Mouse (Mus musculus): ENCODE data around the gene Arhgap42. TPM values are rescaled to one million over a fixed set of nuclear protein-coding genes. Genes with fewer than 3 reads are reported as not detected.
A peak's percentile ranks its signal among the peaks of the same experiment; 100 is the strongest.

Arhgap42 gene
- polyA plus RNA-seq, 1 experiment from 2014 or later, result 23.4 TPM

GRCm38 (mm10) chr9:9188167-9188566, 50.7 kb downstream of the Arhgap42 start:
- no peak overlapping the region for H3K4me3 ChIP-seq (ENCODE audit: low read depth, low read length)
- H3K27me3 ChIP-seq (replicated peaks; ENCODE audit: control insufficient read depth, insufficient read depth, low read length), result no peaks in the 10 kb centered on the region
- H3K36me3 ChIP-seq (ENCODE audit: control insufficient read depth, insufficient read depth), result no peaks in the 10 kb centered on the region
- WGBS, result 79% methylated on average over 3 of the region's 3 CpGs
- no peaks in the 10 kb centered on the region for H3K9me3 ChIP-seq (ENCODE audit: control insufficient read depth)
- no peak for ATAC-seq
- H3K4me2 ChIP-seq (replicated peaks; ENCODE audit: low read depth), result no peak overlapping the region
- no peak for TF ChIP-seq CTCF (IDR thresholded peaks at IDR 0.05; ENCODE audit: low read depth)
- H3K27ac ChIP-seq (ENCODE audit: low read depth, low read length), result no peak overlapping the region
- H3K9ac ChIP-seq (ENCODE audit: low read depth, low read length), result no peak overlapping the region
- H3K4me1 ChIP-seq (replicated peaks; ENCODE audit: control insufficient read depth, insufficient read depth, low read length), result 0 out of 2 replicates have a peak, but pooled peaks cover 9% of the 10 kb centered on the region

- Histone ChIP-seq H3K9me3 (ENCODE audit: control insufficient read depth) (no peaks in the 10 kb centered on the region), H3K4me3 (ENCODE audit: low read depth, low read length) (no peak overlapping the region), H3K4me2 (replicated peaks; ENCODE audit: low read depth) (no peak overlapping the region), H3K27me3 (replicated peaks; ENCODE audit: control insufficient read depth, insufficient read depth, low read length) (no peaks in the 10 kb centered on the region), H3K36me3 (ENCODE audit: control insufficient read depth, insufficient read depth) (peaks cover 7% of the 10 kb centered on the region), H3K9ac (ENCODE audit: low read depth, low read length) (no peak overlapping the region), H3K4me1 (replicated peaks; ENCODE audit: control insufficient read depth, insufficient read depth, low read length) (peaks cover 1% of the 10 kb centered on the region; the same call in 1 of the 2 replicates), H3K27ac (ENCODE audit: low read depth, low read length) (no peak overlapping the region)
- no peak for TF ChIP-seq CTCF (IDR thresholded peaks at IDR 0.05; ENCODE audit: low read depth)
- 79% methylated on average over 4 of the region's 4 CpGs for WGBS
- ATAC-seq, result no peak
Observed at GRCm38 (mm10) chr9:9177745-9178144, 61.2 kb downstream of the Arhgap42 start.

DNA sequence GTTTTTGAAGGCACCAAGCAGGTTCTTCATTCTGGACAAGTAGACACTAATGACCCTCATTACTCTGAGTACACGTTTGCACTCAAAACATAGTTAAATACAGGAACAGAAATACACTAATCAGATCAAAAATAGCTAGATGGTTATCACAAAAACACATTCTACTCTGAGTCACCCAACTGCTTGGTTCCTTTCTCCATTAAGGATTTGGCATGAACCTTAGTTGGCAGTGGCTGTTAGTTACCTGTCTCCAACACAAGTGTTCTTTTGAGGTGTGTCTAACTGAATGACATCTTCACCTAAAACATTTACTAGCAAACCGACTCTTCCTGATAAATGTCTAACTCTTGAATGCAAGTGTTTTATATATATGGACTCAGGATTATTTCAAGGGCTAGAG, 64.0 kb downstream of the Arhgap42 start:
- no peak overlapping the region for H3K4me3 ChIP-seq (ENCODE audit: low read depth, low read length)
- no peak overlapping the region for H3K4me2 ChIP-seq (replicated peaks; ENCODE audit: low read depth)
- TF ChIP-seq CTCF (IDR thresholded peaks at IDR 0.05; ENCODE audit: low read depth), result no peak
- H3K9me3 ChIP-seq (ENCODE audit: control insufficient read depth), result no peaks in the 10 kb centered on the region
- ATAC-seq, result no peak
- no peak overlapping the region for H3K9ac ChIP-seq (ENCODE audit: low read depth, low read length)
- no peaks in the 10 kb centered on the region for H3K27me3 ChIP-seq (replicated peaks; ENCODE audit: control insufficient read depth, insufficient read depth, low read length)
- H3K27ac ChIP-seq (ENCODE audit: low read depth, low read length), result no peak overlapping the region
- H3K4me1 ChIP-seq (replicated peaks; ENCODE audit: control insufficient read depth, insufficient read depth, low read length), result 0 out of 2 replicates have a peak, but pooled peaks cover 5% of the 10 kb centered on the region
- peaks cover 7% of the 10 kb centered on the region for H3K36me3 ChIP-seq (ENCODE audit: control insufficient read depth, insufficient read depth)
- 67% methylated on average over 2 of the region's 2 CpGs for WGBS

GRCm38 (mm10) chr9:9174206-9174605, 64.7 kb downstream of the Arhgap42 start:
- no peaks in the 10 kb centered on the region for H3K27me3 ChIP-seq (replicated peaks; ENCODE audit: control insufficient read depth, insufficient read depth, low read length)
- H3K27ac ChIP-seq (ENCODE audit: low read depth, low read length), result no peak overlapping the region
- 73% methylated on average over 5 of the region's 5 CpGs for WGBS
- no peak for ATAC-seq
- H3K9ac ChIP-seq (ENCODE audit: low read depth, low read length), result no peak overlapping the region
- 0 out of 2 replicates have a peak, but pooled peaks cover 5% of the 10 kb centered on the region for H3K4me1 ChIP-seq (replicated peaks; ENCODE audit: control insufficient read depth, insufficient read depth, low read length)
- no peak overlapping the region for H3K4me2 ChIP-seq (replicated peaks; ENCODE audit: low read depth)
- no peak for TF ChIP-seq CTCF (IDR thresholded peaks at IDR 0.05; ENCODE audit: low read depth)
- H3K9me3 ChIP-seq (ENCODE audit: control insufficient read depth), result no peaks in the 10 kb centered on the region
- no peak overlapping the region for H3K4me3 ChIP-seq (ENCODE audit: low read depth, low read length)
- H3K36me3 ChIP-seq (ENCODE audit: control insufficient read depth, insufficient read depth), result peaks cover 7% of the 10 kb centered on the region

DNA sequence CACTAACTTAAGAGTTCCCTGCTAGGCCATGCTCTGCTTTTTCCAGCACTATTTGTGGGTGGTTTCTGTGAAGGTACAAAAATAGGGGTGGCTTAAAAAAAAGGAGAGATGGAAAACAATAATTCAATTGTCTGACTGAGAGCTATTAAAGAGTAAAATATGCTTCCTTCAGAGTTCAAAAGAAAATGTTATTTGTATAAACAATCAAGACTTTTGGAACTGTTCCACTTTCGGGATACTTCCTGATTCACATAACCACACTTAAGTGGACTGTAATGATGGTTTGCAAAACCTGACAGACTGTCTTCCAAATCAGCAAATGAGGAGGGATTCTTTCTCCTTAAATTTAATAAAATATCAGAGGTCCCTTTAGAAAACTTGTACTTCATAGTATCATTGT, 65.8 kb downstream of the Arhgap42 start:
- WGBS, result 31% methylated on average over 1 of the region's 1 CpGs

DNA sequence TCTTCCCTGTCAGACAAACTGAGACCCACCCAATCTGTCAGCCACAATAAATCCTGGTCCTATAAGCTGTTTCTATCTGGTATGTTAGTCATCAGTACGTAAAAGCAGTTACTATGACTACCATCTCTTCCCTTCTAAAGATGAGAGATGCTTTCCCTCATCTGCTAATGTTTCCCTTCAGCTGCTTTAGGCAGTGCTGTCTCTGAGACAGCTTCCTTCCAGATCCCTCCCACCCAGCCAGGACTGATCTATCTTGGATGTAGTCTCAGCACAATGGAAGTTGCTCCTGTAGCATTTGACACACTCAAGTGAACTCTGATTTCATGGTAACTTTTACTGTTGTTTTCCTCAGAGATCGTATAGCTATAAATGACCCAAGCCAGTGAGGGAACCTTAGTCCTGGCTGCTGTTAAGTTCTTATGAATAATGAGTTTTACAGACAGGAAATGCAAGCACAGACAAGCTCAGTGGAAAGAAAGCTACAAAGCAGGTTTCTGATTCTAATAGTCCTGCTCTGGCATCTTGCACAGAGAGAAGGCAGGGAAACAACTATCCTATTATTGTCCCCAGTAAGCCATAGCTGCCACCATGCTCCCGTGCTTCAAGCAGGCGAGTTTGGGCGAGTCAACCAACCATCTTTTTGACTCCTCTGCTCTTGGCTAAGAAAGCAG, 67.6 kb downstream of the Arhgap42 start:
- Histone ChIP-seq H3K9me3 (ENCODE audit: control insufficient read depth) (no peaks in the 10 kb centered on the region), H3K4me1 (replicated peaks; ENCODE audit: control insufficient read depth, insufficient read depth, low read length) (0 out of 2 replicates have a peak, but pooled peaks cover 5% of the 10 kb centered on the region), H3K4me2 (replicated peaks; ENCODE audit: low read depth) (no peak overlapping the region), H3K27ac (ENCODE audit: low read depth, low read length) (no peak overlapping the region), H3K36me3 (ENCODE audit: control insufficient read depth, insufficient read depth) (peaks cover 3% of the 10 kb centered on the region), H3K9ac (ENCODE audit: low read depth, low read length) (no peak overlapping the region), H3K27me3 (replicated peaks; ENCODE audit: control insufficient read depth, insufficient read depth, low read length) (no peaks in the 10 kb centered on the region), H3K4me3 (ENCODE audit: low read depth, low read length) (no peak overlapping the region)
- ATAC-seq, result 0 out of 2 replicates have a peak, but pooled peaks have one; percentile 25
- no peak for TF ChIP-seq CTCF (IDR thresholded peaks at IDR 0.05; ENCODE audit: low read depth)
- 61% methylated on average over 5 of the region's 5 CpGs for WGBS

More for the DNA sequence above, 65.8 kb downstream of the Arhgap42 start:
- ATAC-seq, result no peak
- 0 out of 2 replicates have a peak, but pooled peaks cover 5% of the 10 kb centered on the region for H3K4me1 ChIP-seq (replicated peaks; ENCODE audit: control insufficient read depth, insufficient read depth, low read length)
- H3K36me3 ChIP-seq (ENCODE audit: control insufficient read depth, insufficient read depth), result peaks cover 7% of the 10 kb centered on the region
- no peak overlapping the region for H3K9ac ChIP-seq (ENCODE audit: low read depth, low read length)
- no peaks in the 10 kb centered on the region for H3K27me3 ChIP-seq (replicated peaks; ENCODE audit: control insufficient read depth, insufficient read depth, low read length)
- H3K27ac ChIP-seq (ENCODE audit: low read depth, low read length), result no peak overlapping the region
- TF ChIP-seq CTCF (IDR thresholded peaks at IDR 0.05; ENCODE audit: low read depth), result no peak
- H3K4me3 ChIP-seq (ENCODE audit: low read depth, low read length), result no peak overlapping the region
- H3K4me2 ChIP-seq (replicated peaks; ENCODE audit: low read depth), result no peak overlapping the region
- H3K9me3 ChIP-seq (ENCODE audit: control insufficient read depth), result no peaks in the 10 kb centered on the region

Measured in intestine, postnatal 0 days (tissue).